Mouse (Mus musculus) right cerebral cortex, postnatal 10 days (tissue): ENCODE results near the gene Gm11032.
"Not testable (repeated sequence)": the region's sequence is repeated elsewhere in the genome, so short reads cannot be mapped to it uniquely, and the experiment has no call there.

Source experiments
- DNase-seq, 2 experiments: peaks; one replicate each; pipeline ENCODE4 v3.0.0; 2021; ENCODE audit warnings: low spot score in 2 of 2

Gene Gm11032

GRCm38 (mm10) chr11:4620017-4620485 is at the start of gene Gm11032:
TSS of gene Gm11032 (plus strand) at chr11:4620067.
- peak; percentile 44 to 54 for DNase-seq

- DNase-seq = no peak
Measured at GRCm38 (mm10) chr11:4571491-4571901, 48.4 kb upstream of the Gm11032 start.

- DNase-seq = not testable (repeated sequence)
Measured at GRCm38 (mm10) chr11:4576090-4576732, 43.7 kb upstream of the Gm11032 start.

GRCm38 (mm10) chr11:4577079-4577478 is 42.8 kb upstream of the Gm11032 start:
- no peak for DNase-seq

GRCm38 (mm10) chr11:4578682-4579081 is 41.2 kb upstream of the Gm11032 start:
- DNase-seq = peak in 1 of 2 experiments; percentile 43

- no peak for DNase-seq
Measured at GRCm38 (mm10) chr11:4591811-4592210, 28.1 kb upstream of the Gm11032 start.

- DNase-seq = no peak
Measured at GRCm38 (mm10) chr11:4593491-4593848, 26.4 kb upstream of the Gm11032 start.

- DNase-seq = peak; percentile 36 to 48
Measured at GRCm38 (mm10) chr11:4593849-4594607, 25.8 kb upstream of the Gm11032 start.

- DNase-seq = peak; percentile 94 to 95
Measured at GRCm38 (mm10) chr11:4594608-4595500, 25.0 kb upstream of the Gm11032 start, which contains the start of gene Mtmr3. TSS of gene Mtmr3 (minus strand) at chr11:4594863.

- no peak for DNase-seq
Measured at GRCm38 (mm10) chr11:4598411-4598810, 21.5 kb upstream of the Gm11032 start.

- no peak for DNase-seq
Measured at GRCm38 (mm10) chr11:4599916-4600315, 20.0 kb upstream of the Gm11032 start.

GRCm38 (mm10) chr11:4601890-4602289 is 18.0 kb upstream of the Gm11032 start:
- DNase-seq = no peak

GRCm38 (mm10) chr11:4602691-4603441 is 17.0 kb upstream of the Gm11032 start:
- DNase-seq = peak in 1 of 2 experiments; percentile 30

- DNase-seq = no peak
Measured at GRCm38 (mm10) chr11:4604441-4604840, 15.4 kb upstream of the Gm11032 start.

GRCm38 (mm10) chr11:4605414-4605813 is 14.5 kb upstream of the Gm11032 start:
- no peak for DNase-seq

GRCm38 (mm10) chr11:4606541-4606940 is 13.3 kb upstream of the Gm11032 start:
- no peak for DNase-seq

- no peak for DNase-seq
Measured at GRCm38 (mm10) chr11:4611904-4612303, 8.0 kb upstream of the Gm11032 start.

GRCm38 (mm10) chr11:4620501-4621108 is 738 bp downstream of the Gm11032 start:
- DNase-seq = no peak

- DNase-seq = no peak
Measured at GRCm38 (mm10) chr11:4621866-4622265, 2.0 kb downstream of the Gm11032 start.

- DNase-seq = no peak
Measured at GRCm38 (mm10) chr11:4622442-4622986, 2.6 kb downstream of the Gm11032 start.

- DNase-seq = no peak
Measured at GRCm38 (mm10) chr11:4622997-4623396, 3.1 kb downstream of the Gm11032 start.
